ENCODE assay signal across 13 mouse cellular contexts in genomic region chr11:24202641-24203361, GRCm38 (mm10).
DNase-seq lines count a peak whose midpoint lies in the region; ATAC-seq and TF ChIP-seq lines count a peak whose summit lies in the region.
"Had no signal": no experiment of that assay in that cellular context is flagged by ENCODE, and none has a peak within 500 bp of the region (broad histone marks: within the 10 kb centered on the region; RNA-seq: fewer than 3 reads in every experiment).

No protein-coding gene starts in this region.

- H3K4me3 ChIP-seq in heart, embryonic 14.5 days (ENCODE audit: control insufficient read depth in 1 of 2, insufficient read depth in 1 of 2, low read depth in 1 of 2, low read length in 2 of 2) = no peak overlapping the region; a peak in 1 of 4 replicates
- 0 out of 2 replicates have a peak overlapping the region, but pooled peaks have one; percentile 11 for H3K4me3 ChIP-seq in midbrain, embryonic 10.5 days
- no peak overlapping the region for H3K4me3 ChIP-seq in midbrain, embryonic 14.5 days (replicated peaks; ENCODE audit: low read depth, low read length)
- no peak overlapping the region for H3K4me3 ChIP-seq in liver, postnatal 0 days (ENCODE audit: low read depth, low read length)

- TF ChIP-seq EP300 in liver, postnatal 0 days (IDR thresholded peaks at IDR 0.05; ENCODE audit: low read depth) = no peak

- TF ChIP-seq CTCF in liver, postnatal 0 days (IDR thresholded peaks at IDR 0.05; ENCODE audit: low read depth) = no peak

- H3K27ac ChIP-seq in heart, embryonic 14.5 days (replicated peaks in 1 of 2; ENCODE audit: control insufficient read depth in 1 of 2, insufficient read depth in 1 of 2, low read depth in 2 of 2, low read length in 2 of 2) = peak overlapping the region; percentile 65 to 79
- H3K27ac ChIP-seq in midbrain, embryonic 10.5 days (replicated peaks) = peak overlapping the region; percentile 80
- H3K27ac ChIP-seq in midbrain, embryonic 14.5 days (replicated peaks; ENCODE audit: low read depth, low read length) = no peak overlapping the region
- H3K27ac ChIP-seq in liver, postnatal 0 days (ENCODE audit: low read depth) = no peak overlapping the region
- H3K27ac ChIP-seq: macrophage had no signal

- peak overlapping the region; percentile 48 for H3K4me2 ChIP-seq in heart, embryonic 14.5 days (ENCODE audit: low read length)
- no peak overlapping the region for H3K4me2 ChIP-seq in midbrain, embryonic 14.5 days (ENCODE audit: low read length)
- peak overlapping the region; percentile 13 for H3K4me2 ChIP-seq in liver, postnatal 0 days (ENCODE audit: low read depth, low read length)

- whole genome bisulfite sequencing in heart, embryonic 14.5 days = 10% methylated on average over 7 of the region's 7 CpGs
- WGBS in midbrain, embryonic 10.5 days = 28% methylated on average over 7 of the region's 7 CpGs
- 21% methylated on average over 7 of the region's 7 CpGs for WGBS in midbrain, embryonic 14.5 days
- WGBS in liver, postnatal 0 days (ENCODE audit: insufficient replicate concordance) = 48% methylated on average over 7 of the region's 7 CpGs

- no peak; the same call in 1 of the 2 replicates for ATAC-seq in heart, embryonic 14.5 days (ENCODE audit: insufficient number of reproducible peaks, insufficient read depth, low FRiP score, low read depth)
- ATAC-seq in midbrain, embryonic 14.5 days (ENCODE audit: low FRiP score, low TSS enrichment) = no peak
- peak; percentile 70 for ATAC-seq in liver, postnatal 0 days
- ATAC-seq: hindbrain, embryonic 16.5 days had no signal

- H3K27me3 ChIP-seq in heart, embryonic 14.5 days (ENCODE audit: control insufficient read depth, insufficient read depth, low read length) = no peaks in the 10 kb centered on the region
- peaks cover 22% of the 10 kb centered on the region for H3K27me3 ChIP-seq in midbrain, embryonic 10.5 days (ENCODE audit: low read depth, poor library complexity, severe bottlenecking)
- no peaks in the 10 kb centered on the region for H3K27me3 ChIP-seq in midbrain, embryonic 14.5 days (ENCODE audit: control insufficient read depth, insufficient read depth, low read length)
- H3K27me3 ChIP-seq in liver, postnatal 0 days (ENCODE audit: insufficient read depth, low read length) = no peaks in the 10 kb centered on the region

- no peak for DNase-seq in heart, postnatal 10 days
- peak; percentile 51 for DNase-seq in midbrain, embryonic 10.5 days (ENCODE audit: low spot score)
- no peak for DNase-seq in midbrain, embryonic 14.5 days
- DNase-seq in embryo, embryonic 10 days (ENCODE audit: low spot score) = peak; percentile 75
- no peak for DNase-seq in liver, postnatal 0 days
- DNase-seq in urinary bladder, adult 2 months (ENCODE audit: low spot score) = no peak
- no peak for DNase-seq in left cerebral cortex, postnatal 4 days
- DNase-seq: cerebellum, adult 11 months; layer of hippocampus, adult 9-11 months; thymus, adult 18-20 months had no signal

- no peaks in the 10 kb centered on the region for H3K9me3 ChIP-seq in heart, embryonic 14.5 days (ENCODE audit: control insufficient read depth, low read length)
- no peaks in the 10 kb centered on the region for H3K9me3 ChIP-seq in midbrain, embryonic 10.5 days (replicated peaks)
- no peaks in the 10 kb centered on the region for H3K9me3 ChIP-seq in midbrain, embryonic 14.5 days (ENCODE audit: control insufficient read depth, low read length)
- no peaks in the 10 kb centered on the region for H3K9me3 ChIP-seq in liver, postnatal 0 days (ENCODE audit: low read length)

- H3K36me3 ChIP-seq in heart, embryonic 14.5 days (ENCODE audit: control insufficient read depth, insufficient read depth, low read length) = no peaks in the 10 kb centered on the region
- no peaks in the 10 kb centered on the region for H3K36me3 ChIP-seq in midbrain, embryonic 10.5 days
- no peaks in the 10 kb centered on the region for H3K36me3 ChIP-seq in midbrain, embryonic 14.5 days (ENCODE audit: control insufficient read depth, insufficient read depth, low read length)
- no peaks in the 10 kb centered on the region for H3K36me3 ChIP-seq in liver, postnatal 0 days (replicated peaks; ENCODE audit: insufficient read depth, low read length)

- intact Hi-C loops in heart, postnatal 10 days (cut with DNase I) = no loop called here
- intact Hi-C loops in left cerebral cortex, postnatal 4 days (cut with DNase I) = no loop called here

- H3K9ac ChIP-seq in heart, embryonic 14.5 days (ENCODE audit: low read length) = no peak overlapping the region
- no peak overlapping the region for H3K9ac ChIP-seq in midbrain, embryonic 14.5 days (replicated peaks; ENCODE audit: low read length)
- H3K9ac ChIP-seq in liver, postnatal 0 days (replicated peaks) = no peak overlapping the region

- peaks cover 24 to 32% of the 10 kb centered on the region in 2 experiments for H3K4me1 ChIP-seq in heart, embryonic 14.5 days (ENCODE audit: control insufficient read depth in 2 of 2, insufficient read depth in 2 of 2, low read length in 2 of 2)
- H3K4me1 ChIP-seq in midbrain, embryonic 10.5 days = peaks cover 23% of the 10 kb centered on the region
- peaks cover 7% of the 10 kb centered on the region; the same call in 1 of the 2 replicates for H3K4me1 ChIP-seq in midbrain, embryonic 14.5 days (ENCODE audit: control insufficient read depth, insufficient read depth, low read length)
- peaks cover 11% of the 10 kb centered on the region for H3K4me1 ChIP-seq in liver, postnatal 0 days (ENCODE audit: insufficient read depth)

Comparison
In these comparisons a context has a peak if more than half of its experiments do, and no peak if none do; other contexts are left out.
1. H3K27ac ChIP-seq: peak in heart, embryonic 14.5 days (2 of 2) and midbrain, embryonic 10.5 days (single experiment); none in midbrain, embryonic 14.5 days (single experiment) and liver, postnatal 0 days (single experiment).
2. DNase-seq: peak in midbrain, embryonic 10.5 days (single experiment) and embryo, embryonic 10 days (single experiment); none in heart, postnatal 10 days (0 of 2), midbrain, embryonic 14.5 days (single experiment), liver, postnatal 0 days (single experiment), urinary bladder, adult 2 months (single experiment) and left cerebral cortex, postnatal 4 days (single experiment).